In genomic region chr1:88104667-88105430, GRCm38 (mm10) we compare ENCODE assay signal across 20 mouse cellular contexts. TPM values are rescaled to one million over a fixed set of nuclear protein-coding genes. Genes with fewer than 3 reads are reported as not detected.
"Had no signal": no experiment of that assay in that cellular context is flagged by ENCODE, and none has a peak within 500 bp of the region (broad histone marks: within the 10 kb centered on the region; RNA-seq: fewer than 3 reads in every experiment).

No protein-coding gene starts in this region.

- H3K27ac ChIP-seq: kidney, embryonic 15.5 days; limb, embryonic 13.5 days; liver, embryonic 14.5 days; macrophage; midbrain, embryonic 15.5 days; neural tube, embryonic 12.5 days had no signal

- H3K9ac ChIP-seq: kidney, embryonic 15.5 days; limb, embryonic 13.5 days; liver, embryonic 14.5 days; midbrain, embryonic 15.5 days; neural tube, embryonic 12.5 days had no signal

- H3K4me3 ChIP-seq: kidney, embryonic 15.5 days; limb, embryonic 13.5 days; midbrain, embryonic 15.5 days; neural tube, embryonic 12.5 days had no signal

- H3K9me3 ChIP-seq: kidney, embryonic 15.5 days; limb, embryonic 13.5 days; megakaryocyte, embryonic 14.5 days; midbrain, embryonic 15.5 days; neural tube, embryonic 12.5 days had no signal

- ATAC-seq: midbrain, embryonic 15.5 days had no signal

- H3K36me3 ChIP-seq: kidney, embryonic 15.5 days; limb, embryonic 13.5 days; midbrain, embryonic 15.5 days; neural tube, embryonic 12.5 days had no signal

- DNase-seq: left cerebral cortex, postnatal 4 days; thymus, adult 2 months; thymus, postnatal 25 days had no signal

- H3K27me3 ChIP-seq: kidney, embryonic 15.5 days; limb, embryonic 13.5 days; midbrain, embryonic 15.5 days; neural tube, embryonic 12.5 days had no signal

- H3K4me1 ChIP-seq: kidney, embryonic 15.5 days; limb, embryonic 13.5 days; midbrain, embryonic 15.5 days; neural tube, embryonic 12.5 days had no signal

- H3K4me2 ChIP-seq: kidney, embryonic 15.5 days; limb, embryonic 13.5 days; midbrain, embryonic 11.5 days; midbrain, embryonic 15.5 days; neural tube, embryonic 12.5 days had no signal

RNA-seq across cellular contexts. Expression of gene Ugt1a6b, which starts 1.8 kb away (rescaled TPM):
- total RNA-seq: left cerebral cortex, postnatal 4 days had no signal
- polyA plus RNA-seq: limb, embryonic 13.5 days; midbrain, embryonic 11.5 days; neural tube, embryonic 12.5 days had no signal

RNA-seq across cellular contexts. Expression of gene Ugt1a8, which starts 17.2 kb away (rescaled TPM):
- total RNA-seq: layer of hippocampus, adult 8-10 months; layer of hippocampus, postnatal 14 days; left cerebral cortex, adult 18-20 months; left cerebral cortex, postnatal 10 days; left cerebral cortex, postnatal 4 days; monocyte, adult 5-6 weeks; neutrophil, adult 5-6 weeks had no signal
- polyA plus RNA-seq: kidney, embryonic 15.5 days; large intestine, adult 2 months; limb, embryonic 13.5 days; liver, embryonic 14.5 days; lung, embryonic 16.5 days; macrophage; midbrain, embryonic 11.5 days; midbrain, embryonic 15.5 days; neural tube, embryonic 12.5 days; testis, adult 2 months; thymus, adult 2 months had no signal

RNA-seq across cellular contexts. Expression of gene Ugt1a6a, which starts 29.8 kb away (rescaled TPM):
- polyA plus RNA-seq: midbrain, embryonic 11.5 days had no signal

RNA-seq across cellular contexts. Expression of gene Ugt1a9, which starts 34.2 kb away (rescaled TPM):
- total RNA-seq: layer of hippocampus, adult 8-10 months; layer of hippocampus, postnatal 14 days; left cerebral cortex, adult 18-20 months; left cerebral cortex, postnatal 10 days; left cerebral cortex, postnatal 4 days; monocyte, adult 5-6 weeks; neutrophil, adult 5-6 weeks had no signal
- polyA plus RNA-seq: limb, embryonic 13.5 days; lung, embryonic 16.5 days; midbrain, embryonic 11.5 days; midbrain, embryonic 15.5 days; neural tube, embryonic 12.5 days; thymus, adult 2 months had no signal
